Mouse (Mus musculus): Measurements from ENCODE around the gene Prkca. TPM values are rescaled to one million over a fixed set of nuclear protein-coding genes. Genes with fewer than 3 reads are reported as not detected.

The Prkca gene
- total RNA-seq, 4 experiments from 2014 or later, result 28.2 to 38.1 (median 33.4) TPM

DNA sequence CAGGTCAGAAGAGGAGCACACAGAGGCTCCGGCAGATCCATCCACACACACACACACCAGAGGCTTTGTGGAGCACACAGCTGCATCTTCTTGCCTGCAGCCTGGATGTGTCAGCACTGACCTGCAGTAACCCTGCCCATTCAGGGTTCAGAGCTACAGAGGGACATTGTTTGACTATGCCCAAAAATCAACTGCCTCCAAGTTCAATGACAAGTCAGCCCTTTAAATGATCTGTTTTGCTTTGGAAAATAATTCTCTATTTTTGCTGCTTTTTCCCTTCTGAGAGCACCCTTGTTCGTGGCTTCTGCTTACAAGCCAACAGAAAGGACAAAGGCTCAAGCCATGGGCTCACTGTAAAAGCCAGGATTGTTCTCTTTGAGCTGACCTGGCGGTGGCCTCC is 322.8 kb downstream of the Prkca start:
- no peak for DNase-seq (ENCODE audit: low spot score)

GRCm38 (mm10) chr11:108015284-108015683 is 328.4 kb downstream of the Prkca start:
- DNase-seq (ENCODE audit: low spot score), result no peak

- DNase-seq (ENCODE audit: low spot score), result no peak
These were observed 330.3 kb downstream of the Prkca start for GRCm38 (mm10) chr11:108013390-108013789.

GRCm38 (mm10) chr11:108010465-108010864 is 333.3 kb downstream of the Prkca start:
- DNase-seq (ENCODE audit: low spot score), result no peak

GRCm38 (mm10) chr11:107998891-107999290 is 344.8 kb downstream of the Prkca start:
- DNase-seq (ENCODE audit: low spot score), result no peak

- DNase-seq (ENCODE audit: low spot score), result no peak
These were observed 346.6 kb downstream of the Prkca start for GRCm38 (mm10) chr11:107996896-107997670.

DNA sequence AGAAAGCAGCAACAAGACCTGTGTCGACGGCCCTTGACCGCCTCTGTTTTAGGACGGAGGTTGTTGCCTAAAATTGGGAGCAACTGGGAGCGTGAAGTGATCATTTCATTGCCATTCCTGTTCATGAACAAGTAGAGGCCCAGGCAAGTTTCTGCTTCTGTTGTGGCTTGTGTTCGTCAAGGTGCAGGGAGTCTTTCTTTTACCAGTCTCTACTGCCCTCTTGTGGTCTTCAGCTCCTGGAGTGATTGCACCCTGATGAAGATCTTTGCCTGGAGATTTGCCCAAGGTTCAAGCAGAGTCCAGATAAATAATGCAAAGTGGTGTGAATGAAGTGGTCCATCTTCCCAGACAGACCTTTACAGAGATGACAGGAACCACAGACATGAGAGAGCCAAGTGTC is 349.2 kb downstream of the Prkca start:
- DNase-seq (ENCODE audit: low spot score), result peak; percentile 24

- DNase-seq (ENCODE audit: low spot score), result no peak
These were observed 349.9 kb downstream of the Prkca start for GRCm38 (mm10) chr11:107993792-107994191.

DNA sequence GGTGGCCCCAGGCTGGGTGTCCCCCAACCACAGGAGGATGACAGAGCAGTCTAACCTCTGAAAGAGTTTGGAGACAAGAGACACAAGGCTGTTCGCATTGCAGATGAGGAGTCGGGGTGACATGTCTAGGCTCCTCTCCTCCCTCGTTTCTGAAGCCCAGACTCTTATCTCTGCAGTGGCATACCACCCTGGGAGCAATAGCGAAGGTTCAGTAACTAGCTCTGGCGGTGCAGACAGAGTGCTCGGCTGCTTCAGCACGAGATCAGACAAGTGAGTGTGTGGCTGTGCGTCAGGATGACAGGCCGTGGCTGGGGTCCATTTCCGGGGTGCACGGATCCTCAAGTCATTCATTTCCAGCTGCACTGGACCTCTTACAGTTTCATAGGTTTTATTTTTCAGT is 351.2 kb downstream of the Prkca start:
- DNase-seq (ENCODE audit: low spot score), result no peak

DNA sequence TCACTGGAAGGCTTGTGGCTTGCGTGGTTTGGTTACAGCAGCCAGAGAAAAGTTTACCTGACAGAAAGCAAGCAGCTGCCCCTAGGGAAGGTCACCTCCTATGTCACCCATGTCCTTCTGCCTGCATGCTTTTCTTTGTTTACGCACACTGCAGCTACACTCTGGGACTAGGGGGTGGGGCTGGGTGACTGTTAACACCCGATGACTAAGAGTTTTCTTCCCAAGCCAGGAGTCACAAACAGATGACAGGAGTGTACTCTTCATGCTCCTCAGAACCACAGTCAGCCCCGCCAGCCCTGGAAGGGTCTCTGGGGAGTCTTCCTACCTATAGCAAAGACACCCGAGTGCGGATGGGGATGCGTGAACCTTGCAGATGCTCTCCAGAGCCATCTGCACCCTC is 351.7 kb downstream of the Prkca start:
- DNase-seq (ENCODE audit: low spot score), result no peak

DNA sequence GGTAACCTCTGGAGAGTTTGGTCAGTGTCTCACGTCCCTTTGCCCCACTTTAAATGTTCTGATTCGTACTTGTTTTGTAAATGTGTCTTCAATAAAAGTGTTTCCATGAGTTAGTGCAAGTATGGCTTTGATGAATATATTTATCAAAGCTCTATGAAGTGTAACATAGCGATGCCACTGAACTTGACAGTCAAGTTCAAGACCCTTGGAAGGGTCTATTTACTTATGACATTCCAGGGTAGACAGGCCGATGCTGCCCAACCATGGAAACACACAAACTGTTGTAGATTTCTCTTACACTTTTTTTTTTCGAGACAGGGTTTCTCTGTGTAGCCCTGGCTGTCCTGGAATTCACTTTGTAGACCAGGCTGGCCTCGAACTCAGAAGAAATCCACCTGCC is 354.5 kb downstream of the Prkca start:
- no peak for DNase-seq (ENCODE audit: low spot score)

DNA sequence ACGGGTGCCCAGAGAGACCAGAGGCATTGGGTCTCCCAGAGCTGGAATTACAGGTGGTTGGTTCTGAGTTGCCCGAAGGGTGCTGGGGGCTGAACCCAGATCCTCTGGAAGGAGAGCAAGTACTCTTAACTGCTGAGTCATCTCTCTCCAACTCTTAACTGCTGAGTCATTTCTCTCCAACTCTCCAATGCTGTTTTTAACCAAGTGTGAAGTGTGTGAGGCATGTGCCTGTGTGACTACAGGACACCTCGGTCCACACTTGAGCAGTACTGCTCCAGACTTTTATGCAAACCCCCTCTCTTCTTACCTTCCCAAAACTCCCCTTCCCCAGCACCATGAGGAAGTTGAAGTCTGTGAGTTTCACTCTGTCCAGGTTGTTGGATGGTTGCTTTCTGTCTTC is 357.8 kb downstream of the Prkca start:
- DNase-seq (ENCODE audit: low spot score), result no peak

GRCm38 (mm10) chr11:107983883-107984282 is 359.8 kb downstream of the Prkca start:
- DNase-seq (ENCODE audit: low spot score), result no peak

- DNase-seq (ENCODE audit: low spot score), result no peak
These were observed 360.5 kb downstream of the Prkca start for GRCm38 (mm10) chr11:107983224-107983623.

- DNase-seq (ENCODE audit: low spot score), result no peak
These were observed 361.4 kb downstream of the Prkca start for GRCm38 (mm10) chr11:107982225-107982896.

DNA sequence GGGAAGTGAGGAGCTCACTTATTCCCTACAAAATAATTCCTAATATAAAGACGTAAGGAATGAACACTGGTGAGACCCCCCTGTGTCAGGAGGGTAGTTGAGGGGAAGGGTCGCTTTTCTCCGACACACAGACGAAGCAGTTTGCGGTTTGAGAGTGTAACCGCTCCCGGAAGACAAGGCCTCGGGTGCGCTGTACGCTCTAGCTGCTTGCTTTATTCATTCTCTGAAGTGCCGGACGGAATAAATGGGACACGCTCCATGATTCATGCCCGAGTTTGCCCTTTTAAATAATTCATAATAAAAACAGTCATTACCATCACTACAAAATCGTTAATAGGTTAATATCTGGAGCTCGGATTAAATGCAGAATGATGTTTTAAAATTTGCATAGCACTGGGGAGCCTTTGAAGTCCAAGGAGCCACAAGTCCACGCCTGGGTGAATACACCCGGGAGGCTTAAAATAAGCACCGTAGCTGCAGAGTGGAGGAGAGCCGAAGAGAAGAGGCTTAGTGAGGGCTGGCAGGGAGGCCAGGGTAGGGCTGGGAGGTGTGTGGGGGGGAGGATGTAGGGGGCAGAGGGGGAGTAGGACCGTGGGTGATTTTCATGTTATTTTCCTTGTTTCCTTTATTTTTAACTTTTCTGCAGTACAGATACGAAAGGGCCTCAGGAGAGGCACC is 364.1 kb downstream of the Prkca start:
- no peak for DNase-seq (ENCODE audit: low spot score)

DNA sequence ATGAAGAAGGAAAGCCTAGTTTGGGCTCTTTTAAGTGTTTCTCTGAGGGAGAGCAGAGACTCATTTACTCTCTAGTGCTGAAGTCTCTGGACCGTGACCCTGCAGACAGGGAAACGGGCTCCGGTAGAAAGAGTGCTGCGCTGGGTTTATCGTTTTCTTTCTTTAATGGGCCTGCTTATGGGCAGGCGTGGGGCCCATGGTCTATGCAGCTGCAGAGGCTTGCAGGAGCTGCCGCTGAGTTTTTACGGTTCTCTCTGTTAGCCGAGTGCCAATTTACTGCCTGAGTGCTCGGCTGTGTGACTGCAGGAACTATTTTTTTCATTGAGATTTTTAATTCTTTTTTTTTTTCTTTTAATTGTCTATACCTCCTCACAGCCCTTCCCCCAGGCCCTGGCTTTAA is 373.8 kb downstream of the Prkca start:
- no peak for DNase-seq (ENCODE audit: low spot score)

DNA sequence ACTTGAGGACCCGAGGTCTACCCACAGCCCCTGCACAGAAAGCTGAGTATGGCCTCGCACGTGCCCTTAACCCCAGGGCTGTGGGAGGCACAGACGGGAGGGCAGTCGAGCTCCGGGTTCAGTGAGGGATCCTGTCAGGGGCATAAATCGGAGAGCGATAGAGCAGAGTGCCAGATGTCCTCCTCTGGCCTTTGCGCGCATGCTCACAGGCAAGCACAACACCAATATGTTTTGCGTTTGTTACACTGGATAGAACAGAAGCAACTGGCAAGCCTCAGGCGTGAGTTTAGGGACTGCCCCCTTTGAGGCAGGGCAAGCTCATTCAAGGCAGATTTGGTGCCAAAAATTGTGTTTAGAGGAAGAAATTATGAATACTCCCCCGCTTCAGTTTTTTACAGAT is 375.6 kb downstream of the Prkca start:
- no peak for DNase-seq (ENCODE audit: low spot score)

DNA sequence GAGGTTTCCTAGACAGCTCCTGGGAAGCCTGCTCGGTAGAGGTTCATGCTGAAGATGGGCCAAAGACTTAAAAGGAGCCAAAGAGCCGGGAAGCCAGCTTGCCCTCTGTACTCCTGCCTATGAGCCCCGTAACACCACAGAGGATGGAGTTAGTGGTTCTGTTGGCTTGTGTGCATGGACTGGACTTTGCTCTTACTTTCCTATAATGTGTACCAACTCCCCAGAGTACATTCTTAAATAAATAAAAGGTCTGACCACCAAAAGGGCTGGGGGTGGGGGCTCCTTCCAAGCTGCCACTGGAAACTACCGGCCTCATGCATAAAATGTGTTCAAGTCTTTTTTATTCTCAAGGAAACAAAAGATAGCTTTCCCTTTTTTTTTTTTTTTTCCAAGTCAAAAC is 377.5 kb downstream of the Prkca start:
- no peak for DNase-seq (ENCODE audit: low spot score)

- peak; percentile 15 for DNase-seq (ENCODE audit: low spot score)
These were observed 378.3 kb downstream of the Prkca start for GRCm38 (mm10) chr11:107965449-107965848.

DNA sequence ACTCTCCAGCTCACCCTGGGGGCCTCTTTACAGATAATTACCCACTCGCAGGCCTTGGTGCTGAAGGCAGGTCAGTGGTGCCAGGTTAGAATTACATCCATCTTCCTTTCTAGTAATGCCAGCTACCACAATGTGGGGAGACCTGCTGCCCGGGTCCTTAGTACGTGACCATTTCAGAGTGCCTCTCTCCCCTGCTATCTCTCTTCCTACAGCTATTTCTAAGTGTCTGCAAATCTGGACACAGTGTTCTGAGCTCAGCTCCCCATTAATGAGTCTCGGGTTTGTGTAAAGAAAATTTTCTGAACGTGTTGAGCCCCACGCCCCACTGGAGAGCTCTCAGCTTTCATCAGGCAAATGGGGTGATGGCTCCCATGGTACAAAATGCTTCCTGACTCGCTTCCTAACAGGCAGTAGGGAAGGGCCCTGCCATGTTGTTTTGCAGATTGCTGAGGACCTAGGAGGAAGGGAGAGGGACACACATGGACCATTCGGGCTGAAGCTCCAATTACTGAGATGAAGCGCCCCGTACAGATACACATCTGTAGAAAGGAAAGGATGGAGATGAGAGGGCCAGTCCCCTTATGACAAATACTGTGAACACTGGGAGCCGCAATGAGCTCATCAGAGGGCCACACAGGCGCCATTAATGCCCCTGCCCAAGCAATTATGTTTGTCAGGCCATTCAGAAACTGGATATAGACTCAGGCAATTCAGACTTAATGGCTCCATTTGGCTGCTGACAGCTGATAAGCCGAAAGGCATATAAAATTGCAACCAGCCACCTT is 386.0 kb downstream of the Prkca start:
- no peak for DNase-seq (ENCODE audit: low spot score)
